Mouse (Mus musculus): ENCODE measurements at regions not wholly inside any gene's neighbourhood (a gene's known extent, or its start where the extent isn't known, plus 50 kb on each side); places are given as distances from the start of the nearest gene placed in this dataset.

DNA sequence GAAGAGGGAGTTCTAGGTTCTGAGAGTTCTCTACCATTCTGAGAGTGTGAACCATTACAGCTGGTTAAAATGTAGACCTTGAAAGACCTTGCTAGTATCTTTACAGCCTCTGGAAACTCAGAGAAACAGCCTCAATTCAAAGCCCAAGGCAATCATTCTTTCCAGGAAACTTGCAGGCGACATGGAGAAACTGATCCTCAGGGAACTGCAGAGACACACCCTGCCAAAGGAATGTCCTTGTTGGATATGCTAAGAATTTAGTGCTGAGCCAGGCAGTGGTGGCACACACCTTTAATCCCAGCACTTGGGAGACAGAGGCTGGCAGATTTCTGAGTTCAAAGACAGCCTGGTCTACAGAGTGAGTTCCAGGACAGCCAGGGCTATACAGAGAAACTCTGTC, 388.3 kb upstream of the Nr2f2 start:
- TF ChIP-seq CTCF (conservative IDR thresholded peaks at IDR 0.05; ENCODE audit: low read length) (no peak), NANOG (IDR thresholded peaks at IDR 0.05; ENCODE audit: borderline replicate concordance, low read length) (no peak)

Data from E14TG2a.4 (cell line).